Mouse (Mus musculus) WW6 (cell line): Measurements from ENCODE around the gene Galnt13.
A peak's percentile ranks its signal among the peaks of the same experiment; 100 is the strongest.
"Not testable (repeated sequence)": the region's sequence is repeated elsewhere in the genome, so short reads cannot be mapped to it uniquely, and the experiment has no call there.

Experiments
- DNase-seq: peaks from one replicate; pipeline ENCODE4 v3.0.0-alpha.2; 2013; ENCODE audit warnings: low read depth, low spot score

The Galnt13 gene

DNA sequence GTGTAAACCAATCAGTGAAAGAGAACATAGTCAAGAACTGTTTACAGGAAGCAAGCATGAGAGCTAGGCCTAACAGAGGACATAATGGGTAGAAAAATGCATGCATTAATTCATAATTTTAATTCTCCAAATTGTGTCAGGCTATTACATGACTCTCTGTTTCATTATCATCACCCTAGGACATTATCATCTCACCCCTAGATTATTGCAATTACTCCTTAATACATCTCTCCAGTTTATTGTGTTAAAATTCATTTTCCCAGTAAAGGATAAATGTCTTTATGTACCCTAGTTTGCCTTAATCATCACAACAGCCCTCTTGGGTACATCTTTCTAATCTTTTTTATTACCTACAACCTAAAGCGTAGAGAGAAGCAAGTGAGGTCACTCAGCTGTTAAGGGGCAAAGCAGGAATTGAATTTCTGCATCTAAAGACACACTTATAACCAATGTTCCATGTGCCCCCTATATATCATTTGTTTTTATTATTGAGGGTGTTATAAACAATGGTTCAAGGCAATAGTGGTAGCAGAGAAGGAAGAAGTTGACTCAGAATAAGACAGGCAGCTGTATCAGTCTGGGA is 479.1 kb downstream of the Galnt13 start:
- DNase-seq, result no peak

DNA sequence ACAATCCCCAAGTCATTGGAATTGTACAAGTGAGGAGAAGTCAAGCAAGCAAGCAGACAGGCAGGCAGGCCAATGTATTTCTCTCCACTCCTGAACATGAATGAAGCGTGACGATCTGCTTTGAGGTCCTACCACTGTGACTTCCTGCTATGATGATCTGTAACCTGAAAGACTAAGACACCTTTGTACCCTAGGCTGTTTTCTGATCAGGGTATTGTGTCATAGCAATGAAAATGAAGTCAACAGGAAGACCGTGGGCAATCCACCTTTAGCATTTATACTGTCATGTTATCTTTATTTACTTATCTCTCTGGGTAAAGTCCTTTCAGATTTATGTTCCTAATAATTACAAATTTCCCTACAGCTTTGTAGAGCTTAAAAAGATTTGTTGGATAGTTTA is 500.3 kb downstream of the Galnt13 start:
- DNase-seq, result no peak

DNA sequence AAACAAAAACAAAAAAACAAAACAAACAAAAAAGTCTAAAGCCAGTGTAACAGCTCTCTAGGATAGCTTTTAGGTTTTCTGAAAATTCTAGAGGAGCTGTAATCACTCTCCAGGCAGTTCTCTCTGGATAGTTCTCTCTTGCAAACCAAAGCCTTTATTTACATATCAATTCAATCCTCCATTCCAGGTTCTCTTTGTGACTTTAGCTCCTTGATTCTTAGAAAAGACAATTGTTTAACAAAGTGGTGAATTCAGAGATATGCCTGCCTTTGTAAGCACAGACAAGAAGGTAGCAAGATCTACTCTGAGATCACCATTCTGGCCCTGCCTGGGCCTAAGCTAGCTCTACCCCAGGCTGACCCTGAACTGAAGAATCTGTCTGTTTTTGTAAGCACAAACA is 501.2 kb downstream of the Galnt13 start:
- DNase-seq, result no peak

DNA sequence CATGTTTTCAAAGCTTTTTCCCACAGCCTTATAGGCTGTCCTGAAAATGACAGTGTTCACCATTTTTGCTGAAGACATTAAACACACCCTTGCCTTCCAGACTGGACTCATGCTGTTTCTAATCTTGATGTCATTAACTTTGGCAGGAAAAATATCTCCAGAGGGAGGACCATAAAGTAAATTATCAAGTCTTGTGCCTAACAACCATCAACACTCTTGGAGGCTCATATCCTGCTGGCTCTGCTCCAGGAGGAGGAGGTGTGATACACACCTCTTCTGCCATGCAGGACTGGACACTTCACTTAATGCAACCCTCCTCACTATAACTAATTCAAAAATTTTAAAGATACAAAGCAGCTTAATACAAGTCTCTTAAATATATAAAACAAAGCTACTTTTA is 502.0 kb downstream of the Galnt13 start:
- no peak for DNase-seq

DNA sequence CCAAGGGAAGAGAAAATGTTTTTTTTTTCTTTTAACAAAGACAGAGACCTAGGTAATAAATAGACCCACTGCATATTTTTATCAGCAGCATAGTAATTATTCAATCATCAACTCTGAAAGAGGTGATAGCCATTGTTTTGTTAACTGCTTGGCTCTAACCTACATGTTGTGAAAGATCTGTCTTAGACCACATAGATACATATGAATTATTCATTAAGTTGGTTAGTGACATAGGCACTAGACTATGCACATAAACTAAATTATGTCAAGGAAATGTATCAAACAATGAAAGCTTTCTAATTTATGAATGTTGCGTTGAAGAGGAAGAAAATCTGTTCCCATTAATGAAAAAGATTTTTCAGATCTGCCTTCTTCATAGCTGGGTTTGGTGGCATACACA is 507.3 kb downstream of the Galnt13 start:
- DNase-seq, result no peak

DNA sequence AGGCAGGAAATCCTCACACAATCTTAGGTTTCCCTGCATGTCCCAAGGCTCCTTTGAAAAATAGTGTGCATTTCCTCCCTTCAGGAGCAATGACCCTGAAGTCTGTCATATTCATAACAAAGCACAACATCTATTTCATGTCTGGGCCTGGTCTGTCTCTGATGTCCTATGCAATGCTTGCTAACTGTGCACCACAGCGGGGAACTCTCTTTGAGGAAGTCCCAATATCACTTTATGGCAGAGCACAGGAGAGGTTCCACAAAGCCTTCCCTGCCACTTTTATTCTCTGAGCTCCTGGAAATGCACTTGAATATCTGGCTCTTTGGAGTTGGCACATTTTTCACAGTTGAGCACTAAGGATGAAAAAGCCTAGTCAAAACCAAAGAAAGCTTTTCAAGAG is 547.7 kb downstream of the Galnt13 start:
- no peak for DNase-seq

DNA sequence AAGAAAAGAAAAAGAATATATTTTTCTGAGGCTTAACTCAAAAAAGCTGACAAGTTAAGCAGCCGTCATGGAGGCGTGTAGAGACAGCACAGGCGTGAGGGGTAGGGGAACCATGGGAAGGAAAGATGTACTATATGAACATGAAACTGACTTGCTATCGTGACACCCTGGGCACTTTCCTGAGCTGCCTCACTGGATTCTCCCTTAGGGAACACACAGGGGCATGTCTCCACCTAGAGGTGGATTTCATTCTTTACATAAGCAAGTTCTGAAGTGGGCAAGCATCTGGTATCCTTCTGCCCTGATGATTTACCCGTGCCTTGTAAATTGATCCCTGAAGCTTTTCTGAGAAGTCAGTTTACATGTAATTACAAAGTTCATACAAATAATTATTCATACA is 586.4 kb downstream of the Galnt13 start:
- not testable (repeated sequence) for DNase-seq

DNA sequence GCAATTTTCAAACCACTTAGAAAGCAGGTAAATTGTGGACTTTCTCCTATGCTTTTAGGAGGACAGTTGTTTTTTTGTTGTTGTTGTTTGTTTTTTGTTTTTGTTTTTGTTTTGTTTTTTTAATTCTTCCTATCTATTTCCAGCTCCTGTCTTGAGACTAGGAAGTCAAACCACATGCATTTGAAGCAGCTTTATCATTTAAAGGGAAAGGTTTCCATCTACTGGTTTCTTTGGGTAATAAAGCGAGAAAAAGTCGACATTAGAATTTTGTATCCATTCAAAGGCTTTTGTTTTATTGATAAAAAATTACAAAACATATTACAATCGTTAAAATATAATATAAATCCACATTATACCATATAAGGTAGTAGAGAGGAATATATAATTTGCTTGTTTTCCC is 598.5 kb downstream of the Galnt13 start:
- no peak for DNase-seq

DNA sequence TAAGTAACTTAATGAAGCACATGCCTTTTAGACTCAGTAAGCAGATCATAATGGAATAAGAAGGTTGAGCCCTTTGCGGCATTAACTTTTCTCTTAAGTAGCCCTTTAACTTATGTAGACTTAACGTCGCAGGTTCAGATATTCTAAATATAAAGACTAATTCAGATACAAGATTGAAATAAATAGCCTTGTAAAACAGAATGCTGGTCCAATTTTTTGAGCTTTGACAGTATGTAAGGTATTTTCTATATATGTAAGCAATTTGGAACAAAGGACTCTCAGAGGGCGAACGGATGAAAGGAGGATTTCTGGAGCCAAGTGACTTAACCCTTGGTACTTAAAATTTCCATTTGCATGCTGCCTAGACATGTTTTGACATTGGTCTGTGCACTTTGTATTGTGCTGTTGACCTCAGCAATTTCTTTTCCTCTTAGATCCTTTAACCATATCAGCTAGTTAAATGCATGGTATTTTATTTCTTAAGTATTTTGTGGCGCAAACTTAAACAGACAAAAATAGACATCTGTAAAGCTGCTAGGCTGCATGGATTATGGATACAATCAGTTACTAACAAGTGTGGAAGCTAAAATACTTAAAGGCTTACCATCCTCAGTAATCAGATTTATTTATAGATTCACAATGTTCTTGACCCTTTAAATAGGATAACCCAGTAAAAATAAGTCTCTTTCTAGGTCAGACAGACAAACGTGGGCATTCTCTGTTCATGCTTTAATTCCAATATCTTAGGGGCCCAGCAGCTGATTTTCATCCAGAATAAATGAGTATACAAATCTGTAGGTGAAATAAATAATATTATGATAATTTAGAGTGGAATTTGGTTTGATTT is 629.6 kb downstream of the Galnt13 start:
- DNase-seq, result no peak

DNA sequence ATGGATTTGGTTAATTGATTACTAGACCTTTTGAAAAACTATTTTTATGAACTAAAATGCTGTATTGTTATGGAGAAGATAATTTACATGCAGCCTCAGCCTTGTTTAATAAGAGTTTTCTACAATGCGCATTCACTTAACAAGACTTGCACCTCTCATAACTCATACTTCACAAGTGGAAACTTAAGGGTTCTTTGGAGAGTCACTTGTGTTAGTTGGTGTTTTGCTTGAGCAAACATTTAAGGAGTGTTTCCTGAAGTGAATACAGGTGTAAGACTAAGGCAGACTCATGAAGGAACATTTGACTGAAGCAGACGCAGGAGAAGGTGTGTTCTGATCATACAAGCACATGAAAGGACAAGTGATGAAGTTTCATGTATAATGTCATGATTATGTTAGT is 649.5 kb downstream of the Galnt13 start:
- DNase-seq, result no peak

DNA sequence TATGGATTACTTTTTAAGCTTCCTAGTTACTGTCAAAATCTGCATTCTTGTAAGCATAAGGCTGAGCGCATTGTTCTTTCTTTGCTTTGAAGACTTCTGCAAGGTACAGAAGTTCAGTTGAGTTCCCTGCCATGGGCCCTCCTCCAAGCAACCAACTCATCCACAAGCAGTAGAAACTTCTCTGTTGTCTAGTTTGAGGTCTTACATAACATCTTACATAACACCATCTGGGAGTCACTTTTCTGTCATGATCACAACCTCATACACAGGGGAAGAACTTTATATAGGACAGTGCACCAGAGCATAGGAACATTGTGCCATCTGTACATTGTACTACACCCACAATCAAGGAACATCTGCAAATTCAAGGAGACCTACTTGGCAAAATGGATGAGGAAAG is 651.9 kb downstream of the Galnt13 start:
- no peak for DNase-seq

DNA sequence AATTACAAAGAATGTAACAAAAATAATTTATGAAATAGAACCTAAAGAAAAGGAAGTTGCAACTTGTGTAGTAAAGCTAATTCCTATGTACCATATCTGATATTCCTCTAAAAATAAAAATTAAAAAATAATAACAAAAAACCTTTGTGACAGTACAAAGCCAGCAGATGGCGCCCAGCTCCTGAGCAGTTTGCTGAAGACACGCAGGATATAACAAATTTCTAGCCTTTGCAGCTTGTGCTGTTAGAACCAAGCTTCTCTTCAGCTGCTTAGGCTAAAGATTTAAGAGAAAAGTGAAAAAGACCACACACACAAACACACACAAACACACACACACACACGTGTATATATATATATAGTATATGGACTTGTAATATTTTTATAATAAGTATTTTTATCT is 654.2 kb downstream of the Galnt13 start:
- peak; percentile 3 for DNase-seq

DNA sequence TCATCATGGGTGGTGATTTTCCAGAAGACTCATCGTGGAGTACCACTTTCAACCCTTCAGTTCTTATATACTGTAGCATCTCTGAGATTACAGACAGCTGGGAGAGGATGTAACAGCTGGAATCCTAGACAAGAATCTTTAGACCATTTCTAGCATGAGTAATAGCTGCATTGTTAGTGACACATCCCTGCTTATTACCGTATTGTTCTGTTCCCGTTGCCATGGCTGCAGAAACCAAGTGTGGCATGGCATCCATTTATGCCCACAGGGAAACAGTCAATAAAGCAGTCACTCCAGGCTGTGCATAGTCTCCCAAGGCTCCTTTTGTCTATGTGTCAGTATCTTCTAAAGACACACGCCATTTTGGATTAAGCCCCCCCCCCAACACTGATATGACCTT is 655.4 kb downstream of the Galnt13 start:
- no peak for DNase-seq

DNA sequence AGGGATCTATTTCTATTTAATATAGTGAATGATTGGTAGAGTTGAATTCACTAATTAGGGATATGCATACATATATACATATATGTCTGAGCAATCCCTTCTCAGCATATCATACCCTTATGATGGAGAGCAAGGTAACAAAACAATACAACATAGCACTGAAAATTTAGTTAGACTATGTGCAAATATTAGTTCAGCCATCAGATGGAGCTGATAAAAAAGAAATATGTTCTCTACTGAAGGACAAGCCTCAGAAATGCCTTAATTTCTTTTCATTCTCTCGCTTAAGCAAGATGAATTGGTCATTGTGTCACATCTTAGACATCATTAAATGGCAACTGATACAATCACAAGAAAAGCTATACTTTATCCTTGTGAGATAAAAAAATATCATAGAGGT is 663.0 kb downstream of the Galnt13 start:
- DNase-seq, result no peak

DNA sequence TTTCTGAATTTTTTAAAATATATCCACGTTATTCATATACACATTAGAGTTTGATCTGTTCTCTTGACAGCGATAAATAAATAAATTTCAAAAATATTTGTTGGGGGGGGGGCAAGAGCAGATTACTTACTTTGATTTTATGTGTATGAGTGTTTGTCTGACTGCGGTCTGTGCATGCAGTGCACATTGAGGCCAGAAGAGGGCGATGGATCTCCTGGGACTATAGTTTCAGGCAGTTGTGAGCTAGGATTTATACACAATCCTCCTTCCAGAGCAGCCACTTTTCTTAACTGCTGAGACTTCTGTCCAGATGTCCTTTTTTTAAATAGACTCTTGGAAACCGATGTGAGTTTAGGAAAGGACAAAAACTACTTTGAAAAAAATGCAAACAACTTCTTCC is 665.2 kb downstream of the Galnt13 start:
- peak; percentile 16 for DNase-seq

DNA sequence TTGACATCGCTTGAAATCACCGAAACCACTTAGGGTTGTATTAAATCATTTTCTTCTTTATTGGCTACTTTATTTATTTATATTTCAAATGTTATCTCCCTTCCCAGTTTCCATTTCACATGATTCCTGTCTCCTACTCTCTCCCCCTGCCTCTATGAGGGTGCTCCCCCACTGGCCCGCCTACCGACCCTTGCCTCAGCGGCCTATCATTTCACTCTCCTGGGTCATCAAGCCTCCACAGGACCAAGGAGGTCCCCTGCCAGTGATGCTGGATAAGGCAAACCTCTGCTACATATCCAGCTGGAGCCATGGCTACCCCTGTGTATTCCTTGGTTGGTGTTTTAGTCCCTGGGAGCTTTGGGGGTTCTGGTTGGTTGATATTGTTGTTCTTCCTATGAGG is 667.4 kb downstream of the Galnt13 start:
- DNase-seq, result no peak

DNA sequence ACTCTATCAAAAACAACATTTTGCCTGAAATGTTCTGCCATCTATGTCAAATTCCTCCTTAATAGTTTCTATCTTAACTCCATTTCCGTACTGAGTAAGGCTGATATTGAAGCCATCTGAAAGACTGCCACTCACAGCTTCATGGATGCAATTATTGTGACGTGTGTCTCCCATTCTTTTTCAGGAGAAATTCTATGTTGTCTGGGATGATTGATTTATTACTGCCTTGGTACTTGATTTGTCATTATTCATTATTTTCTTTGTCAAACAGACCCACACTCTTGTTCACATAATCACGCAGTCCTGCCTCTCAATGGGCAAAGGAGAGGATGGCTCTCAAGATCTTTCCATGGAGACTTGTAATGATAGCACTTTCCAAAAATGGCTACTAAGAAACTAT is 671.7 kb downstream of the Galnt13 start:
- DNase-seq, result no peak

DNA sequence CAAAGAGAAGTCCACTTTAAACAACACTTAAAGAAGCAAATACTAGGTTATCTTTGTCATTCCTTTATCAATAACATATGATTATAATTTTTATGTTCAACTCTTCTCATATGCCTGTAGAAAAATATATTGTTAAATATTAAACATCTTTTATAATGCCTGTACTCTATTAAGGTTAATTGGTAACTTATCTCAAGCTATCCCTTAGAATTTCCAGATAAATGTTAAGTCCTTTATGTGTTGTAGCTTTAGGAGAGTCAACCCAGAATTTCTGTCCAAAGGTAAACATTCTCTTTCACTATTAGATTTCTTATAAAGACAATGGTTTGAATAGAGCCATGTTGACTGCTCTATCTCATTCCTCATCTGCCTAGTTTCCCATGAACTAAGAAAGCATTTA is 717.0 kb downstream of the Galnt13 start:
- no peak for DNase-seq

DNA sequence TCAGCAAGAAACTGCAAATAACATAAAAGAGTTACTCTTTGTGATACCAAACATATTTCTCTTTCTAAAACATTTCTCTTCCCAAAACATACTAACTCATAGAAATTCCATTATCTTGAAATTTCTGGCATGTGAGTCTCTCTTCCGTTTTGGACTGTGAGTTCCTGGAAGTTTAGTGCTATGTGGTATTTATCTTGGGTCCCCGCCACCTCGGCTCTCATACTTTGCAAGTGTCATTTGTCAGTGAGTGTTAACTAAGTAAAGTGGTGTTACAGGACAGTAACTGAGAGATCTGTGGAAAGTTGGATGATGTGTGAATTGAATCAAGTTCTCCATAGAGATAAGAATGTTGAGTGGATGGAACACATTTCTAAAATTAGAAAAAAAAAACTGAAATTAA is 728.7 kb downstream of the Galnt13 start:
- no peak for DNase-seq
